Mouse (Mus musculus) C2C12 (cell line): ENCODE data around the gene Hck.

Source experiments
- CTCF ChIP-seq: IDR thresholded peaks from one replicate; pipeline ENCODE4 v1.5.1; 2011; ENCODE audit not compliant: control insufficient read depth, insufficient read depth, insufficient read length
- MAX ChIP-seq: IDR thresholded peaks from one replicate; pipeline ENCODE4 v1.6.1; 2011; ENCODE audit warnings: mild to moderate bottlenecking, control low read depth
- MYOD1 ChIP-seq: IDR thresholded peaks from one replicate; pipeline ENCODE4 v1.6.1; 2011; ENCODE audit warnings: low read depth; ENCODE audit not compliant: control insufficient read depth, insufficient read length
- USF1 ChIP-seq: IDR thresholded peaks from one replicate; pipeline ENCODE4 v1.6.1; 2011; ENCODE audit warnings: low read depth, mild to moderate bottlenecking, control low read depth, moderate library complexity

GRCm38 (mm10) chr2:153147236-153147635, 39.0 kb downstream of the Hck start:
- TF ChIP-seq CTCF (no peak), USF1 (no peak), MYOD1 (no peak), MAX (no peak)
